Mouse (Mus musculus) cerebellum, adult (tissue): ENCODE data around the gene Ifnz.
"Not testable (repeated sequence)": the region's sequence is repeated elsewhere in the genome, so short reads cannot be mapped to it uniquely, and the experiment has no call there.

Source experiments
- ATAC-seq: cut with Nextera tagmentation; 2 replicates; pipeline ENCODE4 v1.9.2; 2017; ENCODE audit warnings: mild to moderate bottlenecking, moderate library complexity, mixed read lengths; ENCODE audit not compliant: insufficient number of reproducible peaks, low FRiP score, low TSS enrichment

Ifnz gene

GRCm38 (mm10) chr4:88782335-88782734, 404 bp downstream of the Ifnz start:
- not testable (repeated sequence) for ATAC-seq

GRCm38 (mm10) chr4:88785409-88785808, 3.5 kb downstream of the Ifnz start, which contains the start of gene Gm13276:
Gene Gm13276, plus strand, starts transcription at chr4:88785709.
- not testable (repeated sequence) for ATAC-seq

- not testable (repeated sequence) for ATAC-seq
These were observed 6.5 kb downstream of the Ifnz start, which contains the start of gene Gm13277 for GRCm38 (mm10) chr4:88788402-88788801. Gene Gm13277, plus strand, starts transcription at chr4:88788632.

GRCm38 (mm10) chr4:88791250-88791649, 9.3 kb downstream of the Ifnz start, which contains the start of gene Gm13278:
Gene Gm13278, plus strand, starts transcription at chr4:88791550.
- ATAC-seq, result not testable (repeated sequence)

- ATAC-seq, result not testable (repeated sequence)
These were observed 12.2 kb downstream of the Ifnz start, which contains the start of gene Gm13275 for GRCm38 (mm10) chr4:88793936-88794675. Gene Gm13275, plus strand, starts transcription at chr4:88794487.

- not testable (repeated sequence) for ATAC-seq
These were observed 15.2 kb downstream of the Ifnz start, which contains the start of gene Gm13279 for GRCm38 (mm10) chr4:88797097-88797496. Gene Gm13279, plus strand, starts transcription at chr4:88797397.

- not testable (repeated sequence) for ATAC-seq
These were observed 17.4 kb downstream of the Ifnz start, which contains the start of gene Gm13285 for GRCm38 (mm10) chr4:88799365-88799764. Gene Gm13285, plus strand, starts transcription at chr4:88799665.

GRCm38 (mm10) chr4:88802954-88803353, 21.0 kb downstream of the Ifnz start, which contains the start of gene Gm13287:
Gene Gm13287, plus strand, starts transcription at chr4:88803254.
- not testable (repeated sequence) for ATAC-seq

- not testable (repeated sequence) for ATAC-seq
These were observed 23.3 kb downstream of the Ifnz start, which contains the start of gene Gm13288 for GRCm38 (mm10) chr4:88805231-88805630. Gene Gm13288, plus strand, starts transcription at chr4:88805531.

- not testable (repeated sequence) for ATAC-seq
These were observed 23.8 kb downstream of the Ifnz start for GRCm38 (mm10) chr4:88805761-88806160.

- ATAC-seq, result no peak
These were observed 34.0 kb downstream of the Ifnz start, which contains the start of gene Ifna7 for GRCm38 (mm10) chr4:88815928-88816327. Gene Ifna7, plus strand, starts transcription at chr4:88816228.

- no peak for ATAC-seq
These were observed 37.7 kb downstream of the Ifnz start, which contains the start of gene Ifna11 for GRCm38 (mm10) chr4:88819659-88820058. Gene Ifna11, plus strand, starts transcription at chr4:88819959.

- no peak for ATAC-seq
These were observed 41.1 kb downstream of the Ifnz start for GRCm38 (mm10) chr4:88822995-88823394.

GRCm38 (mm10) chr4:88827116-88827515, 45.2 kb downstream of the Ifnz start, which contains the start of gene Ifna6:
Gene Ifna6, plus strand, starts transcription at chr4:88827416.
- ATAC-seq, result not testable (repeated sequence)

GRCm38 (mm10) chr4:88830523-88830922, 48.6 kb downstream of the Ifnz start:
- ATAC-seq, result no peak
